In the genomic region with DNA sequence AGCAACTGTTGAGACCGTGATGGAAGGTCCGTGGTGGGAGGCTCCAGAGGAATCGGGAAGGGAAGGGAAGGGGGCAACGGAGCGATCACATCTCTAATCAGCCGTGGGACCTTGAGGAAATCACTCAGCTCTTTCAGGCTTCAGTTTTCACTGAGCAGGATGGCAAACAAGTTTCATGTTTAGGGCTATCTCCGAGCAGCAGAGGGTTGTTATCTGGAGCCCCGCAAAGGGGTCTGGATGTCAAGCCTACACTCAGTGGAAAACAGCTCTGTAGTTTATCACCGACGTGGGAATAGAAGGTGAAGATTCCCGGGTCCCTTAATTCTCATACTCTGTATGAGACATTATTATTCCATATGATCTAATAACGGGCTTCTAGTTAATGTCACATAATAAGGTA, we compare ENCODE assay signal across 25 mouse cellular contexts. TPM values are rescaled to one million over a fixed set of nuclear protein-coding genes. Genes with fewer than 3 reads are reported as not detected.
DNase-seq lines count a peak whose midpoint lies in the region; ATAC-seq and TF ChIP-seq lines count a peak whose summit lies in the region.
"Had no signal": no experiment of that assay in that cellular context is flagged by ENCODE, and none has a peak within 500 bp of the region (broad histone marks: within the 10 kb centered on the region; RNA-seq: fewer than 3 reads in every experiment).

No protein-coding gene starts in this region.

- WGBS in heart, embryonic 12.5 days = 31% methylated on average over 12 of the region's 12 CpGs
- 40% methylated on average over 12 of the region's 12 CpGs for WGBS in liver, embryonic 11.5 days
- WGBS in liver, embryonic 14.5 days (ENCODE audit: insufficient replicate concordance) = 24% methylated on average over 12 of the region's 12 CpGs
- WGBS in forebrain, embryonic 16.5 days = 89% methylated on average over 12 of the region's 12 CpGs

- intact Hi-C loops in gastrocnemius, postnatal 14 days (cut with DNase I; ENCODE audit: low total_unique reads) = no loop called here

- TF ChIP-seq CTCF in liver, embryonic 14.5 days (IDR thresholded peaks at IDR 0.05; ENCODE audit: low read depth) = no peak

- no peak for DNase-seq in heart, adult 11 months
- DNase-seq in liver, embryonic 11.5 days (ENCODE audit: low spot score) = no peak
- peak in 2 of 3 experiments; percentile 55 to 59 for DNase-seq in liver, embryonic 14.5 days (ENCODE audit: low read depth in 3 of 3, low spot score in 3 of 3)
- DNase-seq in gastrocnemius, postnatal 14 days = no peak
- no peak for DNase-seq in kidney, postnatal 14 days
- DNase-seq: adrenal gland, adult 8-10 months; cerebellum, adult 18-20 months; cerebellum, adult 9-11 months; cerebellum, postnatal 36 days; heart, postnatal 4 days had no signal

- ATAC-seq in heart, embryonic 12.5 days (ENCODE audit: insufficient number of reproducible peaks, low FRiP score) = peak; percentile 48; the same call in 1 of the 2 replicates
- peak; percentile 76 for ATAC-seq in liver, embryonic 11.5 days (replicated peaks; ENCODE audit: low FRiP score)
- peak; percentile 59 for ATAC-seq in liver, embryonic 14.5 days (ENCODE audit: insufficient read depth)
- ATAC-seq in forebrain, embryonic 16.5 days = no peak
- ATAC-seq: CD4-positive, CD25-positive, alpha-beta regulatory T cell, adult 4 months; forebrain, embryonic 14.5 days; hindbrain, embryonic 16.5 days; inflammation-experienced regulatory T-cells, adult 6 months; intestine, postnatal 0 days had no signal

- no peak overlapping the region for H3K9ac ChIP-seq in heart, embryonic 12.5 days
- peak overlapping the region; percentile 38 for H3K9ac ChIP-seq in liver, embryonic 11.5 days (ENCODE audit: low read depth, low read length)
- H3K9ac ChIP-seq in liver, embryonic 14.5 days (replicated peaks) = peak overlapping the region; percentile 58
- H3K9ac ChIP-seq in forebrain, embryonic 16.5 days (replicated peaks; ENCODE audit: low read depth, low read length) = no peak overlapping the region
- H3K9ac ChIP-seq: embryonic facial prominence, embryonic 13.5 days; hindbrain, embryonic 12.5 days had no signal

- no peaks in the 10 kb centered on the region for H3K9me3 ChIP-seq in heart, embryonic 12.5 days (replicated peaks)
- no peaks in the 10 kb centered on the region for H3K9me3 ChIP-seq in liver, embryonic 11.5 days (ENCODE audit: control insufficient read depth, low read length)
- H3K9me3 ChIP-seq in liver, embryonic 14.5 days (ENCODE audit: control insufficient read depth, low read length) = no peaks in the 10 kb centered on the region
- no peaks in the 10 kb centered on the region for H3K9me3 ChIP-seq in forebrain, embryonic 16.5 days (ENCODE audit: control insufficient read depth, low read length)
- H3K9me3 ChIP-seq: embryonic facial prominence, embryonic 13.5 days; forebrain, embryonic 10.5 days; G1E; hindbrain, embryonic 12.5 days had no signal

- no peak overlapping the region for H3K27ac ChIP-seq in heart, embryonic 12.5 days (ENCODE audit: poor library complexity, severe bottlenecking)
- H3K27ac ChIP-seq in liver, embryonic 11.5 days (ENCODE audit: low read depth, low read length) = peak overlapping the region; percentile 79
- H3K27ac ChIP-seq in liver, embryonic 14.5 days = peak overlapping the region; percentile 86
- no peak overlapping the region for H3K27ac ChIP-seq in forebrain, embryonic 16.5 days (ENCODE audit: low read length)
- H3K27ac ChIP-seq: embryonic facial prominence, embryonic 13.5 days; forebrain, embryonic 10.5 days; hindbrain, embryonic 12.5 days had no signal

- H3K4me3 ChIP-seq in heart, embryonic 12.5 days = no peak overlapping the region
- no peak overlapping the region for H3K4me3 ChIP-seq in liver, embryonic 11.5 days (ENCODE audit: low read depth, low read length)
- H3K4me3 ChIP-seq in liver, embryonic 14.5 days (ENCODE audit: insufficient read depth in 1 of 2, low read depth in 2 of 2, low read length in 2 of 2) = peak overlapping the region in 1 of 2 experiments; percentile 0; a peak in 1 of 4 replicates
- H3K4me3 ChIP-seq in forebrain, embryonic 16.5 days (replicated peaks; ENCODE audit: low read length) = no peak overlapping the region
- H3K4me3 ChIP-seq: embryonic facial prominence, embryonic 13.5 days; forebrain, embryonic 10.5 days; hindbrain, embryonic 12.5 days had no signal

- peaks cover 16% of the 10 kb centered on the region for H3K36me3 ChIP-seq in heart, embryonic 12.5 days
- peaks cover 18% of the 10 kb centered on the region for H3K36me3 ChIP-seq in liver, embryonic 11.5 days (ENCODE audit: control insufficient read depth, insufficient read depth, low read length)
- peaks cover 100% of the 10 kb centered on the region for H3K36me3 ChIP-seq in liver, embryonic 14.5 days (replicated peaks; ENCODE audit: control insufficient read depth, insufficient read depth, low read depth)
- H3K36me3 ChIP-seq in forebrain, embryonic 16.5 days (ENCODE audit: control insufficient read depth, insufficient read depth) = no peaks in the 10 kb centered on the region
- H3K36me3 ChIP-seq: forebrain, embryonic 10.5 days; hindbrain, embryonic 12.5 days had no signal

- peaks cover 44% of the 10 kb centered on the region for H3K4me1 ChIP-seq in heart, embryonic 12.5 days (replicated peaks)
- peaks cover 40% of the 10 kb centered on the region for H3K4me1 ChIP-seq in liver, embryonic 11.5 days (replicated peaks; ENCODE audit: control insufficient read depth, insufficient read depth, low read length)
- H3K4me1 ChIP-seq in liver, embryonic 14.5 days (replicated peaks; ENCODE audit: control insufficient read depth in 2 of 2, insufficient read depth in 2 of 2, low read length in 1 of 2) = peaks cover 41 to 48% of the 10 kb centered on the region in 2 experiments
- peaks cover 16% of the 10 kb centered on the region for H3K4me1 ChIP-seq in forebrain, embryonic 16.5 days (replicated peaks; ENCODE audit: control insufficient read depth, insufficient read depth, low read length)

- H3K4me2 ChIP-seq in heart, embryonic 12.5 days = no peak overlapping the region
- H3K4me2 ChIP-seq in liver, embryonic 11.5 days = peak overlapping the region; percentile 52
- peak overlapping the region; percentile 42 for H3K4me2 ChIP-seq in liver, embryonic 14.5 days (ENCODE audit: low read depth)
- no peak overlapping the region for H3K4me2 ChIP-seq in forebrain, embryonic 16.5 days (ENCODE audit: low read length)
- H3K4me2 ChIP-seq: embryonic facial prominence, embryonic 13.5 days; hindbrain, embryonic 12.5 days had no signal

- peak; percentile 66 for TF ChIP-seq EP300 in liver, embryonic 14.5 days (IDR thresholded peaks at IDR 0.05; ENCODE audit: low read depth)

- no peaks in the 10 kb centered on the region for H3K27me3 ChIP-seq in heart, embryonic 12.5 days (replicated peaks)
- H3K27me3 ChIP-seq in liver, embryonic 11.5 days (replicated peaks; ENCODE audit: control insufficient read depth, insufficient read depth, low read length) = no peaks in the 10 kb centered on the region
- no peaks in the 10 kb centered on the region for H3K27me3 ChIP-seq in liver, embryonic 14.5 days (ENCODE audit: control insufficient read depth, insufficient read depth, low read length)
- no peaks in the 10 kb centered on the region for H3K27me3 ChIP-seq in forebrain, embryonic 16.5 days (replicated peaks; ENCODE audit: control insufficient read depth, insufficient read depth, low read length)
- H3K27me3 ChIP-seq: embryonic facial prominence, embryonic 13.5 days; hindbrain, embryonic 12.5 days had no signal

RNA-seq across cellular contexts. Expression of gene Stom, which starts 18.4 kb away (rescaled TPM):
- 42.2 and 42.7 TPM in 2 replicates for polyA plus RNA-seq in heart, embryonic 12.5 days (2016; fragmentation: Nextera tagmentation; extraction: Ambion mirVana)
- 87.7 and 97.0 TPM in 2 replicates for polyA plus RNA-seq in liver, embryonic 11.5 days (2014; fragmentation: Nextera tagmentation; extraction: Ambion mirVana)
- 68.4 and 77.0 TPM in 2 replicates for polyA plus RNA-seq in liver, embryonic 14.5 days (2012; rRNA removed)
- polyA plus RNA-seq in liver, embryonic 14.5 days (2014; fragmentation: Nextera tagmentation; extraction: Ambion mirVana) = 149 and 166 TPM in 2 replicates
- total RNA-seq in gastrocnemius, postnatal 14 days (2021) = 10 to 100 TPM; 20.1 to 22.2 TPM
- 10.8 and 11.1 TPM in 2 replicates for polyA plus RNA-seq in forebrain, embryonic 16.5 days (2015; fragmentation: Nextera tagmentation; extraction: Ambion mirVana)

RNA-seq across cellular contexts. Expression of gene 4930568D16Rik, which starts 49.1 kb away (rescaled TPM):
- polyA plus RNA-seq in heart, embryonic 12.5 days (2016; fragmentation: Nextera tagmentation; extraction: Ambion mirVana) = not detected in 2 replicates
- polyA plus RNA-seq in liver, embryonic 11.5 days (2014; fragmentation: Nextera tagmentation; extraction: Ambion mirVana) = not detected in 2 replicates
- polyA plus RNA-seq in liver, embryonic 14.5 days (2012; rRNA removed) = not detected in 2 replicates
- not detected in 2 replicates for polyA plus RNA-seq in liver, embryonic 14.5 days (2014; fragmentation: Nextera tagmentation; extraction: Ambion mirVana)
- total RNA-seq in gastrocnemius, postnatal 14 days (2021) = not detected
- polyA plus RNA-seq in forebrain, embryonic 16.5 days (2015; fragmentation: Nextera tagmentation; extraction: Ambion mirVana) = not detected in 2 replicates
- total RNA-seq: adrenal gland, adult 8-10 months; adrenal gland, postnatal 4 days; gastrocnemius, adult 8-10 months; gastrocnemius, postnatal 4 days; heart, postnatal 4 days had no signal
- polyA plus RNA-seq: CD4-positive, CD25-positive, alpha-beta regulatory T cell, adult 4 months; embryonic facial prominence, embryonic 13.5 days; forebrain, embryonic 10.5 days; forebrain, embryonic 14.5 days; G1E; heart, postnatal 0 days; hindbrain, embryonic 12.5 days; hindbrain, embryonic 16.5 days; inflammation-experienced regulatory T-cells, adult 6 months; intestine, postnatal 0 days had no signal

Comparison
In these comparisons a context has a peak if more than half of its experiments do, and no peak if none do; other contexts are left out.
1. DNase-seq: peak in liver, embryonic 14.5 days (2 of 3); none in heart, adult 11 months (single experiment), liver, embryonic 11.5 days (single experiment), gastrocnemius, postnatal 14 days (single experiment) and kidney, postnatal 14 days (single experiment).
2. H3K27ac ChIP-seq: peak in liver, embryonic 11.5 days (single experiment) and liver, embryonic 14.5 days (single experiment); none in heart, embryonic 12.5 days (single experiment) and forebrain, embryonic 16.5 days (single experiment).
3. H3K4me2 ChIP-seq: peak in liver, embryonic 11.5 days (single experiment) and liver, embryonic 14.5 days (single experiment); none in heart, embryonic 12.5 days (single experiment) and forebrain, embryonic 16.5 days (single experiment).
4. H3K9ac ChIP-seq: peak in liver, embryonic 11.5 days (single experiment) and liver, embryonic 14.5 days (single experiment); none in heart, embryonic 12.5 days (single experiment) and forebrain, embryonic 16.5 days (single experiment).